Mouse (Mus musculus) induced T-regulatory cell, adult 2 months (primary cell): ENCODE measurements at regions not wholly inside any gene's neighbourhood (a gene's known extent, or its start where the extent isn't known, plus 50 kb on each side); places are given as distances from the start of the nearest gene placed in this dataset.
A peak's percentile ranks its signal among the peaks of the same experiment; 100 is the strongest.

Source experiments
- DNase-seq: peaks from one replicate; pipeline ENCODE4 v3.0.0-alpha.2; 2012; ENCODE audit warnings: low read depth

DNA sequence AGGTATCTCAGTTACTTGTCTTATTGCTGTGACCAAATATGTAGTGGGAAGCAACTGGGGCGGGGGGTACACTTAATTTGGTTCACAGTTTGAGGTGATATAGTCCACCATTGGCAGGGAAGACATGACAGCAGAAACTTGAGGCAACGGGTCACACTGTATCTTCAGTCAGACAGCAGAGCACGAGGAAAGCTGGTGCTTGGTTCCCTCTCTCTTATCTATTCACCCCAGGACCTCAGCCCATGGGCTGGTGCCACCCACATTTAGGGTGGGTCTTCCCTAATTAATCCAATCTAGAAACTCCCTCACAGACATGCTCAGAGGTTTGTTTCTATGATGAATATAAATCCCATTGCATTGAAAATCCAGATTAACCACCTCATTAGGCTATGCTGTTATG is 56.5 kb downstream of the Otud1 start:
- no peak for DNase-seq

- DNase-seq: peak; percentile 74
Measured at GRCm38 (mm10) chr2:19715564-19716238, 58.1 kb downstream of the Otud1 start.

DNA sequence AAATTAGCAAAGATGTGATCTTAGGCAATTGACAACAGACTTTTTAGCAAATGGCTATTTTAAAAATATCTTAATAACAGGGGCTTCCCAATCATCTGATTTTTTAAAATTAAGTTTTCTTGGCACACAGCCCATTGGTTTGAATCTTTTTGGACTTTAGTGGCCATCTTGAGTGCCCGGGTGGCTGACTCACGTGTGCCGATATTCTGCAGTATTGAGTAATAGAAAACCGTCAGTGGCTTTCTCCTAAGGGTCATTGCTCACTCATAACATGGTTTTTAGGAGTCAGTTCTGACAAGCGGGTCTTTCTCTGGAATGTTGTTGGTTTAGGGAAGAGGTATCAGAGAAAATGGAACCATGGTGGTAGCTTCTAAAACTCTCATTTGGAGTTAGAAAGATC is 58.8 kb downstream of the Otud1 start:
- DNase-seq: no peak

DNA sequence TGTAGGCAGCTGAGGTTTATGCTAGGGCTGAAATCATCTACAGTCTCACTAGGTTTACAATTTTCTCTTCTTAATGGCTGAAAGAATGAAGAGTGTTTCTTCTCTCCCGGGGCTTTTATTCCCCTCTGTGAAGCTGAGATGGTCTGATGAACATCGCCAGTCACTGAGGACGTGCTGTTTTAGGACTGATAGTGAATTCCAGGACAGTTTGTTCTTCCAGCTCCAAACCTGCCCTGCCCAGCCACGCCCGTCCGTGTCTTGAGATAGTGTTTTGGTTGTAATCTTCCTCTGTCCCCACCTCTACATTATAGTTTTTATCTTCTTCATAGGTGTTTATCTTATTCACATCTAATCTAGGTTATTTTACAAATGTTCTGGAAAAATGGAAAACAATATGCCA is 68.5 kb downstream of the Otud1 start:
- DNase-seq: no peak

GRCm38 (mm10) chr2:19726904-19727303 is 69.4 kb downstream of the Otud1 start:
- peak; percentile 46 for DNase-seq

DNA sequence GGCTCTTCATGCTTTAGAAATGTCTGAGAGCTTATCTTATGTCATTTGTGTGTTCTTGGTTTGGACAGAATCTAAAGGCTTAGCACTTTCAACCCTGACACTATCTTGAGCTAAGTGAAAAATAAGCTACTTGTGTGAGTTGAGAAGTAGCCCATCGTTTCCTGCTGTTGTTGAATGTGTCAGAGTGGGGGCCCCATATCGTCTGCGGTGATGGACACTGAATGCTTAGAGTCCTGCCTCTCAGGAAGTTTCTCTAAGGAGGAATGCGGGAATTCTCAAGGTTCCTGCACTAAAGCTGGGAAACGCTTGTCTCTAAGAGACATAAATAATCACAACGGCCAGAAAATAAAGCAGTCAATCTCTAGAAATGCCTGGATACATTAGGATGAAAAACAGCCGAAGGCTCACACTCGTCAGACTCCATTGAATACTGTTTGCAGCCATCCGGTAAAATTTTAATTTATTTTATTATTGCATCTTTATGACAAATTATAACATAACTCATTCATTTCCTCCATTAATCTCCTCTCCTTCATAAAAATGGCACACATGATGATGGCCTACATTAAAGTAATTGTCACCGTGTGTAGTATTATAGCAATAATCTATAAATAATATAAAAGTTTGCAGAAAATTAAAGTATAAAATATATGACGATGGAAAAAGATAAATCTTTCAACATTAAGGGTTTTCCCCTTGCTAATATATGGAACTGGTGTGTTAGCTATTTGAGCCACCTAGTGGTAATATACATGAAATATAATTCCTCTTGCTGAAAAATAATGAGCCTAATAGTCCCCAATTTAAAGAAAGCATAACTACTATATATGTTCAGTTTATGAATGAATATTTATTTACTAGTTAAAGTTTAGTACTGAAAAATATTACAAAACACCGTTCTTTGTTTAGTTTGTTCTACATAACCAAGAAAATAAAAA is 75.6 kb downstream of the Otud1 start:
- DNase-seq: no peak

- peak; percentile 2 for DNase-seq
Measured at GRCm38 (mm10) chr2:19734164-19734870, 76.8 kb downstream of the Otud1 start.

DNA sequence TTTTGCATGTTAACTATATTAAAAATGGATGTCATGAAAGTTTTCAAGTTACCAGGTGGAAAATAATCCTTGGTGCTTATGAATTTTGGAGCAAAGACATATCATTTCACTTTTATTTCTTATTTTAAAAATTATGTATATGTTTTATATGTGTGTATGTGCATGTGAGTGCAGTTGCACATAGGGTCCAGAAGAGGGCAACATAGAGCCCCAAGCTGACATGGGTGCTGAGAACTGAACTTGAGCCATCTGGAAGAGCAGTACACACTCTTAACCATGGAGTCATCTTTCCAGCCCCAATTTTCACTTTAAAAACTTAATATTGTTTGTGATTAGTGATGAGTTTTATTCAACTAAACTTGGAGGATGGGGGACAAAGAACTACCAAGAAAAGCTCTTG is 84.0 kb downstream of the Otud1 start:
- DNase-seq: no peak

DNA sequence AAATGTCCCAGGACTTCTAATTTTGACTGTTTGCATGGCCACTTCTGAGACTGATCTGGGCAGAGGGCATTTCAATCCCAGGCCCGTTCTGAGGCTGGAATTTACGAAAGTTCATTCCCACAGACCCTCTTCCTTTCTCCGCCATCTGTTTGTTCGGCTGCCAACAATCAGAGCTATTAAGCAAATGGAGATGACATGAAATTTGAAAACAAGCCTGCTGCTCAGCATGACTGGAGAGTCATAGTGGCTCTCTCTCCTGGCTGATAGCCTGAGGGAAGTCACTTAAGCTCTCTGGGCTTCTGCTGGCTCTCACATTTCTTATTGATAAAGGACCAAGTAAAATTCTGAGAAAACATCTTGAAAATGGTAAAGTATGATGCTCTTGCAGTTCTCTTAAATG is 85.9 kb downstream of the Otud1 start:
- DNase-seq: no peak

DNA sequence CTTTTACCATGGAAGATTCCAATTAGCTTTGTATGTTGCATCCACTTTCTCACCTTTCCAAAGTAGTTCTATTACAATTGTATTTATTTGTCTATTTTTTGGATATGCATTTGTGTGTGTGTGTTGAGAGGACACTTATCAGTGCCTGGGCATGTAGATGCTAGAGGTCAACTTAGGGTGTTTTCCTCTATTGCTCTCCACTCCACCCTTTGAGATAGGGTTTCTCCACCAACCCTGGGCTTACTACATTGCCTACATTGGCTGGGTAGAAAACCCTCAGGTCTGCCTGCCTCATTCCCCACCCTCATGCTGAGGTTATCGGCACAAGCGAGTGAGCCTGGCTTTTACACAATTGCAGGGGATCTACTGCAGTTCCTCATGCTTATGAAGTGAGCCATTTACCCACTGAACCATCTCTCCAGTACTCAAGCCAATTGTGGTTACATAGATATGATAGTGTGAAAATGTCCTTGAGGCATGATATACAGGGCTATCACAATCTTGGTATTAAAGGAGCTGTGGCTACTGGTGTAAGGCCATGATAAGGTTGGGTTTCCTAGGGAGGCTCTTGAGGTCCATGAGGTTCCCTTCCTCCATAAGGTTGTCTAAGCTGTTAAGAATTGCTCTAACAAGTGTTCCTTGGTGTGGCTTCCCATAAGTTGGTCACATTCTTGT is 87.6 kb downstream of the Otud1 start:
- DNase-seq: no peak

GRCm38 (mm10) chr2:19752753-19753152 is 95.2 kb downstream of the Otud1 start:
- no peak for DNase-seq

DNA sequence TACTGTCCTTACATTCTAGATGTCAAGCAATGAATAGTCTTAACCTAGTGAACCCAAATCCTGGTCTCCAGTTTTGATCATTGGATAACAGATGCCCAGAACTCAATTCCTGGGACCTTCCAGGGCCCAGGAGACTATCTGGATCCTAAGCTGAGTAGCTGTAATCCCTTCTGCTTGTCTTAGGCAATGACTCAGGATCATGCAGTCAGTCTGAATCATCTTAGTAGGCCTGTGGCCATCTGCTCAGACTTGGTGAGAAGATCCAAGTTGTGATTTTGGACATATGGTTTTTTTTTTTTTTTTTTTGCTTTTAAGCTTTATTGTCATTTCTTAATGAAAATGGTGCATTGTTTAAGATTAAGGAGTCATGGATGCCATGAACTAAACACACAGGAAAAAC is 95.9 kb downstream of the Otud1 start:
- no peak for DNase-seq

- DNase-seq: no peak
Measured at GRCm38 (mm10) chr2:19757910-19758309, 100.4 kb downstream of the Otud1 start.

DNA sequence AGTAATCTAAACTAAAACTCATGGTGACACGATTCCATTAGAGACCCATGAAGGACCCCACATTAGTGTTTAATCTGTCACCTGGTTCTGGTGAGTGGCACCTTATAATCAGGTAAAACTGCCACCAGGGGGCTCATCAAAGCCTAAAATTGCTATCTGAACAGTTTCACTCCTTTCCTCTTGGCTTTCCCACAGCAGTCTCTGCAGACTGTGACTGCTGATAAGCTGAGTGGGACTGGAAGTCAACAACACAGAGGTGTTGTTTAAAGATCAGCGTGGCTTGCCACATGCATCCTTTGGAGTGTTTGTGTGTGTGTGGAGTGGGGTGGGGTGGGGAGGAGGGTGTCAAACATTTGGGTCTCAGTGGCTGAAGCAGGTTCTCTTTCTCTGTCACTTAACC is 101.6 kb downstream of the Otud1 start:
- no peak for DNase-seq

- no peak for DNase-seq
Measured at GRCm38 (mm10) chr2:19759577-19759976, 102.0 kb downstream of the Otud1 start.

- DNase-seq: no peak
Measured at GRCm38 (mm10) chr2:19762996-19763395, 105.4 kb downstream of the Otud1 start.

DNA sequence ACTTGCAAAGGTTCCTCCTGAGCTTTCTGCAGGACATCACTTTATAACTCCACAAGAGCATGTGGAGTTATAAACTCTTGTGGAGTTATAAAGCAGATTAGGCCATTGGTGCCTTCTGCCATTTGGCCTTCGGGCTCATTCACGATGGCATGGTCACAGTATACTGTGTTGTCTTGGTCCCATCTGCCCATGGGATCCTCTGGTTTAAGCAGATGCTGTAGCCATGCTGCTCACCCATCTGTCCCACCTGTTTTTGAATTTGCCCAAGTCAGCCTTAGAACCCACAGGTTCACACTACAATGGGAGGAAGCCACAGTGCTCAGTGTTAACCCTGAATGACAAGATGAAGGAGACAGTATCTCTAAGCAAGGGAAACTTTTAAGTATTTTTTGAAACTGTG is 124.7 kb upstream of the Etl4 start:
- DNase-seq: no peak

- DNase-seq: no peak
Measured at GRCm38 (mm10) chr2:19785663-19786260, 123.8 kb upstream of the Etl4 start.

GRCm38 (mm10) chr2:19792177-19792576 is 117.4 kb upstream of the Etl4 start:
- no peak for DNase-seq

DNA sequence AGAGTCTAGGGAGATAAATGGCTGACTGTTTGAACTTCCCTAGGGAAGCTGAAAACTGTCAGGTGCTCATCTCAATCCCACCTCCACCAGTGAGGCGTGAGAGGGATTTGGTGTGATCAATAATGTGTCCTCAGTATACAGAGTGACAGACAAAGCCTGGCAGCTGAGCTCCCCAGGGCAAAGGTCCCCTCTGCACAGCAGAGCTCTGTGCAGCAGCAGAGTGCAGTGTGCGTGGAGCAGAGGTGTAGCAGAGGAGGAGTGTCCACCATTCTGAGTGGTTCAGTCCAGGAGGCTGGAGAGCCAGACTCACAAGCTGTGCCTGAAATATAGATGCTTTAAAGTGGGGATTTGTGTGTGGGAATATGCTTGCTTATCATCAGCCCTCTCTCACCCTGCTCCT is 112.8 kb upstream of the Etl4 start:
- DNase-seq: no peak
